Mouse (Mus musculus): Measurements from ENCODE around the gene Pfas.
"Not testable (repeated sequence)": the region's sequence is repeated elsewhere in the genome, so short reads cannot be mapped to it uniquely, and the experiment has no call there.

The Pfas gene

GRCm38 (mm10) chr11:68939451-68940304 lies 68.6 kb downstream of the Pfas start:
- peak; percentile 66 for DNase-seq (ENCODE audit: low spot score)

GRCm38 (mm10) chr11:68936951-68937350 lies 71.3 kb downstream of the Pfas start:
- not testable (repeated sequence) for DNase-seq (ENCODE audit: low spot score)

Measured in urinary bladder, postnatal 25 days (tissue).